Mouse (Mus musculus) mouse embryonic stem cell (cell line): ENCODE measurements at regions not wholly inside any gene's neighbourhood (a gene's known extent, or its start where the extent isn't known, plus 50 kb on each side); places are given as distances from the start of the nearest gene placed in this dataset.

Source experiments
- in situ Hi-C, 2 experiments: fragments of 300-500 bp; cut with MboI; formaldehyde crosslinking; loops; 1 replicate in 1 of 2; 3 replicates in 1 of 2; pipeline ENCODE4 v1.14.3; 2019 to 2020; ENCODE audit warnings: low sequenced_read_pairs in 2 of 2, low pct_unique_long_range_greater_than_20kb in 1 of 2, mixed read lengths in 1 of 2; ENCODE audit not compliant: unreplicated experiment in 1 of 2

- in situ Hi-C loops: no loop called here
These were observed 291.9 kb upstream of the Slc35b3 start for GRCm38 (mm10) chr13:39252591-39252990.

- in situ Hi-C loops: no loop called here
These were observed 289.4 kb upstream of the Slc35b3 start for GRCm38 (mm10) chr13:39250096-39250495.

GRCm38 (mm10) chr13:39226829-39227228 is 266.2 kb upstream of the Slc35b3 start:
- in situ Hi-C loops: no loop called here

DNA sequence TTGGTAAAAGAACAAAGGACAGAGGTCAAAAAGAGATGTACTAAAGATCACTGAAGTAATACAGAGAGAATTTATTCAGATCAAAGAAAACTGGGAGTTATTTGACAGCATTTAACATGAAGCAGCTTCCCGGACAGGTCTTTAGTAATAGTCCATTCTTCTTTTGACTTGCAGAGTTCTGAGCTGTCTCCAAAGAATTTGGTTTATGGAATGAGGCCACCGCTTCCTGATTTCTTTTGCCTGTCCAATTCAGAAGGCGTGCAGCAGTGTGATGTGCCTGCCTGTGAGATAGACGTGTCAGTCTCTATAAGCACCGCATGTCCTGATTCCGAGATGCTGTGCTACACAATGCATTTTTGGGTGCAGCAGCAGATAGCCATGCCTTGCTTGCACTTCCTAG is 265.0 kb upstream of the Slc35b3 start:
- in situ Hi-C loops: no loop called here

DNA sequence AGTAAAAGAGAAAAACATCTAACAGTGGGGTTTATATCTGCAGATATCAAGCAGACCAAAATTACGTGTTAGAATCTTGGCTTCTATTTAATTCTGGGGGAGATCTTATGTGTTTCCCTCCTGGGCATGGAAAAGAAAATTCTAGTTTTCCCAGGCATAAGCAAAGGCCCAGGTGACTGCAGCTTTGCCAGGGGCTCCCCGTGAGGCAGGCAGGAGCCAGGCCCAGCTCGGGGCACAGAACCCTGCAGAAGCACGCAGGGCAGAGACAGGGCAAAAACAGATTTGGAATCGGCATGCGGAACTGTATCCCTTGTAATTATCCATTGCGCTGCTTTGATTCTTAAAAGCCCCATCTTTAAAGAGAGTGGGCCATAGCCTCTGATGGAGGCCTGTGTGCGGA is 250.4 kb upstream of the Slc35b3 start:
- in situ Hi-C loops: no loop called here

GRCm38 (mm10) chr13:39183715-39184179 is 223.1 kb upstream of the Slc35b3 start:
- in situ Hi-C loops: no loop called here

GRCm38 (mm10) chr13:39161980-39162379 is 201.3 kb upstream of the Slc35b3 start:
- in situ Hi-C loops: no loop called here

DNA sequence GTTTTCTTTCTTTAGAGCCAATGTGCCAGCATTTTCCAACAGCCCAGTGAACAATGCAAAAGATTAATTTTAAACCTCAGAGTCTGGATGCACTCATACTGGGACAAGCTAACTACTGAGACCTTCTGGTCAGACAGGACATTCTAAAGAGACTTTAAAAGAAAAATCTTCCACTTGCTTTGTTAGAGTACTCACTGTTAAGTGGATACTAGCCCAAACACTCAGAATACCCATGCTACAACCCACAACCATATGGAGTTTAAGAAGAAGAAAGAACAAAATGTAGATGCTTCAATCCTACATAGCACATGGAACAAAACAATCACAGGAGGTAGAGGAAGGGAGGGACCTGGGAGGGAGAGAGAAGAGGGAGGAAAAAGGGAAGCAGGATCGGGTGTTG is 167.3 kb upstream of the Slc35b3 start:
- in situ Hi-C loops: no loop called here

- in situ Hi-C loops: no loop called here
These were observed 131.4 kb upstream of the Slc35b3 start for GRCm38 (mm10) chr13:39092058-39092457.

DNA sequence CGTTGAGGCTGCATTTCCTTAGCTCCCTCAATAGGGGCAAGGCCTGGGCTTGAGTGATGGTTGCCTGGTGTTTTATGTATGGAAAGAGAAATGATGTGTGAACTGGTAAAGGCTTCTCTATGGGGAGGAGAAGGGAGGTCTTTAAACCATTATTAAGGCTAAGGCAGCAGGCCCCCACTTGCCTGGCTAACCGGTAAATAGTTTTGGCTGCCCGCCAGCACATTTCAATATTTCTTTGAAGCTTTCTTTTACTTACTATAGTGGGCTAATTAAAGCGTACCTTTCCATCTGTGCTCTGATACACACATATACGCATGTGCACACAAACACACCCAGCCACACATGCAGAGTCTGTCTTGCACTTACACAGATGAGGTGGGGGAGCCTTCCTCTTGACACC is 123.9 kb upstream of the Slc35b3 start:
- in situ Hi-C loops: no loop called here

DNA sequence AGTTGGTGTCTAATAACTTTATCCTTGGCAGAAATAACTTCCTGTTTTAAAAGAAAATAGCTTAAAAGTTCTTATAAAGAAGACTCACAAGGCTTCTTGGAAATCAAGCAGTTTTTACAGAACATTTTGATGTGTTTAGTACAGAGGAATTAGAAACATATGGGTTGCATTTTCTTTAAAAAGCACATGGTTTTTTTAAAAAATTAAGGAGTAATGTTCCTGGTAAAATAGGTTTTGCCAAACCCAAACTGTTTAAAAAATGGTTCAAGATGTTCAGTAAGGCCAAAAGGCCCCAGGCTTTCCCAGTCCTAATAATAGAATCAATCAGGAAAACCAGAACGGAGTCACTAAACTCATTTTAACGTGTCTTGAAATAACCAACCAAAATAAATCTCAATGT is 113.5 kb upstream of the Slc35b3 start:
- in situ Hi-C loops: no loop called here

DNA sequence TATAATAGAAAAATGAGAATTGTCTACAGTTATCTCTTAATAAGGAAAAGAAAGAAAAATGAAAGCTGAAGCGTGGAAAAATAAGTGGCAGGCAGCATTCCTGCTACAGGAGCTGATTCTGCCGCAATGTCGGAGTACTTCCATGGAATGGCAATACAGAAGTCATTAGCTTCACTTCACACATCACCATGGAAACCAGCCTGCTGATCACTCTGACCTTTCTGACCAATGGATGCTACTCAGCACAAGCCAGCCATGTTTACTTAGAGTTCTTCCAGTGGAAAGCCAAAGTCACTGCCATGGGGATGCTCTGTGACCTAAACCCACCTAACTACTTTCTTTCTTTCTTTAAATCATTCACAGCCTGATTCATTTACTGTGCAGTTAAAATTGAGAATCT is 71.6 kb upstream of the Slc35b3 start:
- in situ Hi-C loops: no loop called here

DNA sequence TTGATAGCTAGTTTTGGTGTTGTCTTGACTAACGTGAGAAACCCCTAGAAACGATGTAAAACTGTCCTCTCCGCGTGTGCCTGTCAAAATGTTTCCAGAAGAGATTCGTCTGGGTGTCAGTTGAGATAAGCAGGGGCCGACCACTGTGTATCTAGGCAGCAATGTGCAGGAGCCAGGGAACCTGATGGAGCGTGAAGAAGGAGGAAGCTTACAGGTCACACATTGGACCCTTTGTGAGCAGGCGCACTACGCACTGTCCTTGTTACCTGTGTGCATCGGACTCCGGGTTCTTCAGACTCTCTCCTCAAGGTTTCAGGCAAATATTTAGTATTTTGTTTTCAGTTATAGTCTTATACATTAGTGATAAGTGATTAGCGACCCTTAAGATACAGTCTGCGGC is 59.5 kb upstream of the Slc35b3 start:
- in situ Hi-C loops: no loop called here

DNA sequence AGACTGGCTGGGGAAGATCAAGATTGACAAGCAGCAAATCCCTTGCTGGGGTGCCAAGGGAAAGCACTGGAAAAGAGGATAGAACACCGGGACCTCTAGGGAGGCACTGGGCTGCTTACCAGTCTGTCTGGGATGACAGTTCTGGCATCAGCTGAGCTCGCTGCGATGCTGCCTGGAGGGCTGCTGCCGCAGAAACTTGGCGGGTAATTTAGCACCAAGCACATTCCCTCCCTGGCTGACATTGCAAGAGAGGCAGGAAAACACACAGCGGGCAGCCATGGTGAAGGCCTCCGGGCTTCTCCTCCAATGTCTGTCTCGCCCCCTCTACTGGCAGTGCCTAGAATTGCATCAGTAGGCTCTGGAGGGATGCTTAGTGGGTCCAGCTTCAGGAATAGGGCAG is 51.0 kb upstream of the Slc35b3 start:
- in situ Hi-C loops: no loop called here
